Mouse (Mus musculus): Measurements from ENCODE around the gene Efcab2. TPM values are rescaled to one million over a fixed set of nuclear protein-coding genes. Genes with fewer than 3 reads are reported as not detected.
A peak's percentile ranks its signal among the peaks of the same experiment; 100 is the strongest.

The Efcab2 gene
- polyA plus RNA-seq, 1 experiment from 2014 or later = 4.6 TPM

- H3K36me3 ChIP-seq = no peaks in the 10 kb centered on the region
- H3K9me3 ChIP-seq (replicated peaks) = no peaks in the 10 kb centered on the region
- DNase-seq (ENCODE audit: low spot score) = no peak
- WGBS = 74% methylated on average over 1 of the region's 1 CpGs
- H3K4me3 ChIP-seq = no peak overlapping the region
- no peaks in the 10 kb centered on the region for H3K27me3 ChIP-seq (ENCODE audit: low read depth, poor library complexity, severe bottlenecking)
- no peaks in the 10 kb centered on the region for H3K4me1 ChIP-seq
- H3K27ac ChIP-seq = no peak overlapping the region
These were observed 49.2 kb downstream of the Efcab2 start for GRCm38 (mm10) chr1:178455120-178455519.

- WGBS = 88% methylated on average over 2 of the region's 2 CpGs
- no peaks in the 10 kb centered on the region for H3K4me1 ChIP-seq
- H3K27ac ChIP-seq = no peak overlapping the region
- H3K36me3 ChIP-seq = no peaks in the 10 kb centered on the region
- DNase-seq (ENCODE audit: low spot score) = no peak
- H3K9me3 ChIP-seq (replicated peaks) = no peaks in the 10 kb centered on the region
- H3K27me3 ChIP-seq (ENCODE audit: low read depth, poor library complexity, severe bottlenecking) = no peaks in the 10 kb centered on the region
- H3K4me3 ChIP-seq = no peak overlapping the region
These were observed 52.1 kb downstream of the Efcab2 start for GRCm38 (mm10) chr1:178458029-178458428.

GRCm38 (mm10) chr1:178463712-178464111 is 57.8 kb downstream of the Efcab2 start:
- H3K4me1 ChIP-seq = no peaks in the 10 kb centered on the region
- H3K27ac ChIP-seq = no peak overlapping the region
- no peak overlapping the region for H3K4me3 ChIP-seq
- DNase-seq (ENCODE audit: low spot score) = peak; percentile 86
- WGBS = 0% methylated on average over 2 of the region's 2 CpGs
- no peaks in the 10 kb centered on the region for H3K9me3 ChIP-seq (replicated peaks)
- H3K27me3 ChIP-seq (ENCODE audit: low read depth, poor library complexity, severe bottlenecking) = no peaks in the 10 kb centered on the region
- H3K36me3 ChIP-seq = no peaks in the 10 kb centered on the region

DNA sequence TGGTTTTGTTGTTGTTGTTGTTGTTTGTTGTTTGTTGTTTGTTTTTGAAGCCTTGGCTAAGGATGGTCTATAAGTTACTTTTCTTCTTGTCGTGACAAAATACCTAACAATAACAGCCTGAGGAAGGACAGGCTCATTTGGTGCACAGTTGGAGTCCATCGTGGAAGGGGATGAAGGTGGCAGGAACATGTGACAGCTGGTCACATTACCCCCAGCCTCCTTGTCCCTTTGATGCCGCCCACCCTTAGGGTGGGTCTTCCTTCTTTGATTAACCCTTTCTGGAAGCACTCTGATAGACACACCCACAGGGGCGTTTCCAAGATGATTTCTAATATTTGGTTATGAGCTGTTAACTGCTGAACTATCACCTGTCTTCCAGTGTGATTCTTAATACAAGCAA is 58.3 kb downstream of the Efcab2 start:
- peak; percentile 23 for DNase-seq (ENCODE audit: low spot score)
- 36% methylated on average over 4 of the region's 4 CpGs for WGBS
- Histone ChIP-seq H3K27ac (no peak overlapping the region), H3K4me1 (no peaks in the 10 kb centered on the region), H3K9me3 (replicated peaks) (no peaks in the 10 kb centered on the region), H3K27me3 (ENCODE audit: low read depth, poor library complexity, severe bottlenecking) (no peaks in the 10 kb centered on the region), H3K36me3 (no peaks in the 10 kb centered on the region), H3K4me3 (no peak overlapping the region)

DNA sequence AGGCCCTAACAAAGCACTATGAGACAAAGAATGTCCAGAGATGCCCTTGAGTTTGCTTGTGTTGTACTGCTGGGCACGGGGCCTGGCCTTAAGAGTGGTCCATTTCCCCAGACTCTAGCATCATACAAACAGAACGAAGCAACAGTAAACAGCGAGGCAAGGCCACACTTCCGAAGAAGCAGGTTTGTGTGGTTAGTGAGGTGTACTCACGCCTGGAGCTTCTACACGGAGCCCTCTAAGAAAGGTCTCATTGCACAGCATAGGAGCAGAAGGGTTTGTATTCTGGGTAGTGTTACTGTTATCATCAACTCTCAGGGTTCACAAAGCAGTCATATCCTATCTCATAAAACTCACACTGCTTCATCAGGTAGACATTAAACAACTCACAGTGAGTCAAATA is 61.7 kb downstream of the Efcab2 start:
- Histone ChIP-seq H3K36me3 (no peaks in the 10 kb centered on the region), H3K27me3 (ENCODE audit: low read depth, poor library complexity, severe bottlenecking) (no peaks in the 10 kb centered on the region), H3K9me3 (replicated peaks) (no peaks in the 10 kb centered on the region), H3K27ac (no peak overlapping the region), H3K4me3 (no peak overlapping the region), H3K4me1 (no peaks in the 10 kb centered on the region)
- WGBS = 71% methylated on average over 6 of the region's 6 CpGs
- DNase-seq (ENCODE audit: low spot score) = no peak

- Histone ChIP-seq H3K4me3 (no peak overlapping the region), H3K9me3 (replicated peaks) (no peaks in the 10 kb centered on the region), H3K27me3 (ENCODE audit: low read depth, poor library complexity, severe bottlenecking) (no peaks in the 10 kb centered on the region), H3K27ac (no peak overlapping the region), H3K36me3 (no peaks in the 10 kb centered on the region), H3K4me1 (no peaks in the 10 kb centered on the region)
- 10% methylated on average over 2 of the region's 2 CpGs for WGBS
- DNase-seq (ENCODE audit: low spot score) = peak; percentile 38
These were observed 62.4 kb downstream of the Efcab2 start for GRCm38 (mm10) chr1:178468280-178468679.

GRCm38 (mm10) chr1:178483854-178484253 is 78.0 kb downstream of the Efcab2 start:
- no peaks in the 10 kb centered on the region for H3K36me3 ChIP-seq
- no peak overlapping the region for H3K4me3 ChIP-seq
- no peaks in the 10 kb centered on the region for H3K9me3 ChIP-seq (replicated peaks)
- H3K4me1 ChIP-seq = peaks cover 3% of the 10 kb centered on the region; the same call in 1 of the 2 replicates
- DNase-seq (ENCODE audit: low spot score) = no peak
- H3K27ac ChIP-seq = no peak overlapping the region
- H3K27me3 ChIP-seq (ENCODE audit: low read depth, poor library complexity, severe bottlenecking) = no peaks in the 10 kb centered on the region

DNA sequence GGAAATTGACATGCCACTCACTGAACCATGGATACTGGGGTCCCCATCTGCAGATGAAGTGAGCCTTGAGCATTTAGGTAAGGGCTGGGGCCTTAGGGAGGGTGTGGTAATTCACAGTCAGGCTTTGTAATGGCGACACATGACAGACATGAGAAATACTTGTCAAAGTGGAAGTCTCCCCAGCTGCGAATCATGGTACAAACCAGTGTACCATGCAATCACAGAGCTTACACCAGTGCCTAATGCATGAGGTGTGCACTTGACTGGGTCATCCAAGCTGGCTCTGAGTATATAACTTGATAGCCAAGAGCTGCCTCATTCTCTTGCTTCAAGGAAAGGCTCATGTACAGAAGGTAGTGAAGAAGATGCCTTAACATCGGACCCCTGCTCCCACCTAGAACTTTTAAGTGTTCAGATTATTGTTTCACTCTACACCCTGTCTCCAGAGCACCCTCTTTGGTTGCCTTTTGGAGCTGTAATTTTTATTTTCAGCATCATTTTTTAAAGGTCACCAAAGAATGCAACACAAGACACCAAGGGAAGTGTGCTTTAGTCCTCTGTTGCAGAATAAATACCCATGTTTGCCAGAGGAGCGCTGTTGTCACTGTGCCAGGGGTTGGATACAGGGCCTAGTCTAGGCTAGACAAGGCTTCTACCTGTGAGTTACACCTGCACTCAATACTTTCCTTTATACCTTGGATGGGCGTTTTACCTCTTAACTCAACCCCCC is 79.4 kb downstream of the Efcab2 start:
- H3K27ac ChIP-seq = no peak overlapping the region
- peaks cover 9% of the 10 kb centered on the region for H3K4me1 ChIP-seq
- H3K9me3 ChIP-seq (replicated peaks) = no peaks in the 10 kb centered on the region
- no peaks in the 10 kb centered on the region for H3K27me3 ChIP-seq (ENCODE audit: low read depth, poor library complexity, severe bottlenecking)
- no peaks in the 10 kb centered on the region for H3K36me3 ChIP-seq
- H3K4me3 ChIP-seq = no peak overlapping the region
- 86% methylated on average over 5 of the region's 5 CpGs for WGBS
- DNase-seq (ENCODE audit: low spot score) = no peak

- no peak for DNase-seq (ENCODE audit: low spot score)
- no peak overlapping the region for H3K27ac ChIP-seq
- 77% methylated on average over 5 of the region's 5 CpGs for WGBS
These were observed 80.0 kb downstream of the Efcab2 start for GRCm38 (mm10) chr1:178485868-178486220.

DNA sequence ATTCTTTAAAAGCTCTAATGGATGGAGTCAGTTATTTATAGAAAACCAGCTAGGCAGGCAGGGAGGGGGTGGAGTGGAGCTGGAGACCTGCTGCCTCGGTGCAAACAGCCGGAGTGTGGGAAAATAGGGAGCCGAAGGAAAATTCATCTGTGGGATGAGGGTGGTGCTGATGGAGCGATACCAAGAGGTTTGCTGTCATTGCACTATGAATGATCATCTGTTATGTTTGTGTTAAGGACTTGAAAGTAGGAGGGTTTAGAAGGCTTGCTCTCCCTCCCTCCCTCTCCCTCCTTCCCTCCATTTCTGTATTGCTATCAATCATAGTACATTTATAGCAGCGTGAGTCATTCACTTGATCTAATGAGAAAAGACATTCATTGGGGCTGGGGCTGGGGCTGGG is 80.9 kb downstream of the Efcab2 start:
- no peak for DNase-seq (ENCODE audit: low spot score)
- 88% methylated on average over 5 of the region's 5 CpGs for WGBS
- H3K9me3 ChIP-seq (replicated peaks) = no peaks in the 10 kb centered on the region
- H3K27ac ChIP-seq = no peak overlapping the region
- H3K27me3 ChIP-seq (ENCODE audit: low read depth, poor library complexity, severe bottlenecking) = no peaks in the 10 kb centered on the region
- H3K4me3 ChIP-seq = no peak overlapping the region
- no peaks in the 10 kb centered on the region for H3K36me3 ChIP-seq
- H3K4me1 ChIP-seq = peaks cover 9% of the 10 kb centered on the region

More at GRCm38 (mm10) chr1:178485868-178486220, 80.0 kb downstream of the Efcab2 start:
- peaks cover 9% of the 10 kb centered on the region for H3K4me1 ChIP-seq
- no peaks in the 10 kb centered on the region for H3K9me3 ChIP-seq (replicated peaks)
- no peaks in the 10 kb centered on the region for H3K36me3 ChIP-seq
- H3K27me3 ChIP-seq (ENCODE audit: low read depth, poor library complexity, severe bottlenecking) = no peaks in the 10 kb centered on the region
- no peak overlapping the region for H3K4me3 ChIP-seq

- WGBS = 28% methylated on average over 3 of the region's 3 CpGs
- no peak overlapping the region for H3K4me3 ChIP-seq
- no peaks in the 10 kb centered on the region for H3K36me3 ChIP-seq
- H3K27me3 ChIP-seq (ENCODE audit: low read depth, poor library complexity, severe bottlenecking) = no peaks in the 10 kb centered on the region
- 0 out of 2 replicates have a peak overlapping the region, but pooled peaks have one; percentile 20 for H3K27ac ChIP-seq
- H3K4me1 ChIP-seq = peaks cover 9% of the 10 kb centered on the region
- DNase-seq (ENCODE audit: low spot score) = no peak
- no peaks in the 10 kb centered on the region for H3K9me3 ChIP-seq (replicated peaks)
These were observed 83.2 kb downstream of the Efcab2 start for GRCm38 (mm10) chr1:178489127-178489526.

- 91% methylated on average over 5 of the region's 5 CpGs for WGBS
These were observed 85.8 kb downstream of the Efcab2 start for GRCm38 (mm10) chr1:178491733-178492132.

GRCm38 (mm10) chr1:178492493-178492892 is 86.6 kb downstream of the Efcab2 start:
- no peaks in the 10 kb centered on the region for H3K27me3 ChIP-seq (ENCODE audit: low read depth, poor library complexity, severe bottlenecking)
- 0 out of 2 replicates have a peak overlapping the region, but pooled peaks have one; percentile 14 for H3K27ac ChIP-seq
- H3K9me3 ChIP-seq (replicated peaks) = no peaks in the 10 kb centered on the region
- H3K36me3 ChIP-seq = no peaks in the 10 kb centered on the region
- H3K4me3 ChIP-seq = no peak overlapping the region
- DNase-seq (ENCODE audit: low spot score) = no peak
- WGBS = 83% methylated on average over 2 of the region's 2 CpGs
- peaks cover 9% of the 10 kb centered on the region for H3K4me1 ChIP-seq

More at GRCm38 (mm10) chr1:178491733-178492132, 85.8 kb downstream of the Efcab2 start:
- no peaks in the 10 kb centered on the region for H3K27me3 ChIP-seq (ENCODE audit: low read depth, poor library complexity, severe bottlenecking)
- H3K4me3 ChIP-seq = no peak overlapping the region
- DNase-seq (ENCODE audit: low spot score) = no peak
- no peaks in the 10 kb centered on the region for H3K9me3 ChIP-seq (replicated peaks)
- peaks cover 9% of the 10 kb centered on the region for H3K4me1 ChIP-seq
- no peak overlapping the region for H3K27ac ChIP-seq
- no peaks in the 10 kb centered on the region for H3K36me3 ChIP-seq

DNA sequence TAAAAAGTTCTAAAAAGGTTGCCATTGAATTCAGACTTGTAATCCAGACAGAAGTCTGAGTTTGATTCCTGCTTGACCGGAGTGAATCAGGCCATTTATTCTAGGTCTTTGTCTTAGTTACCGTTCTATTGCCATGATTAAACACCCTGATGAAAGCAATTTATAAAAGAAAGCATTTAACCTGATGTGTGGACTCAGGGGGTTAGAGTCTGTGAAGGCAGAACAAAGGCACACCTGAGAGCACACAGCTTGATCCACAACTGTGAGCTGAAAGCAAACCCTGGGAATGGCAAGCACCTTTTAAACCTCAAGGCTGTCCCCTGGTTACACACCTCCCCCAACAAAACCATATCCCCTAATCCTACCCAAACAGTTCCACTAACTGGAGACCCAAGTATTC is 90.3 kb downstream of the Efcab2 start:
- 77% methylated on average over 2 of the region's 2 CpGs for WGBS
- H3K4me1 ChIP-seq = no peaks in the 10 kb centered on the region

More for the DNA sequence above, 90.3 kb downstream of the Efcab2 start:
- no peak for DNase-seq (ENCODE audit: low spot score)
- Histone ChIP-seq H3K27me3 (ENCODE audit: low read depth, poor library complexity, severe bottlenecking) (no peaks in the 10 kb centered on the region), H3K9me3 (replicated peaks) (no peaks in the 10 kb centered on the region), H3K27ac (no peak overlapping the region), H3K36me3 (no peaks in the 10 kb centered on the region), H3K4me3 (no peak overlapping the region)
